Mouse (Mus musculus): ENCODE measurements around the gene Ccdc125. TPM values are rescaled to one million over a fixed set of nuclear protein-coding genes. Genes with fewer than 3 reads are reported as not detected.

Ccdc125 gene
- total and polyA plus RNA-seq, 2 experiments from 2014 or later = 0.86 to 1.8 TPM

DNA sequence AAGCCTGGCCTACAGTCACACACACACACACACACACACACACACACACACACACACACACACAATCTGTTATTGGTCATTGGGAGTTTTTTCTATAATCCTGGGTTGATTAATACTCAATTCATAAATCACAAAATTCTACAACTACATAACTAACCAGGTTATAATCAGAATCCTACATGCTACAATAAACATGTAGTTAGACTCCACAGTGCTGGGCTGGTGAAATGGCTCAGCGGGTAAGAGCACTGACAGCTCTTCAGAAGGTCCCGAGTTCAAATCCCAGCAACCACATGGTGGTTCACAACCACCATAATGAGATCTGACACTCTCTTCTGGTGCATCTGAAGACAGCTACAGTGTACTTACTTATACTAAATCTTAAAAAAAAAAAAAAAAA, 63.2 kb downstream of the Ccdc125 start:
- Histone ChIP-seq H3K4me1 (ENCODE audit: insufficient read depth, low read length) (peaks cover 6% of the 10 kb centered on the region; the same call in 1 of the 2 replicates), H3K9ac (replicated peaks; ENCODE audit: low read length, poor library complexity, severe bottlenecking) (no peak overlapping the region), H3K36me3 (ENCODE audit: insufficient read depth, low read length) (peaks cover 7% of the 10 kb centered on the region; the same call in 1 of the 2 replicates), H3K4me2 (ENCODE audit: low read depth, low read length, poor library complexity, severe bottlenecking) (no peak overlapping the region), H3K9me3 (ENCODE audit: low read length) (no peaks in the 10 kb centered on the region), H3K27ac (ENCODE audit: low read depth, low read length) (no peak overlapping the region), H3K27me3 (ENCODE audit: insufficient read depth, low read length) (no peaks in the 10 kb centered on the region), H3K4me3 (ENCODE audit: low read depth, low read length) (no peak overlapping the region)
- ATAC-seq (ENCODE audit: low FRiP score) (no peak), DNase-seq (ENCODE audit: low spot score) (no peak)
- no peak for TF ChIP-seq CTCF (IDR thresholded peaks at IDR 0.05)
- 98% methylated on average over 2 of the region's 2 CpGs for WGBS

DNA sequence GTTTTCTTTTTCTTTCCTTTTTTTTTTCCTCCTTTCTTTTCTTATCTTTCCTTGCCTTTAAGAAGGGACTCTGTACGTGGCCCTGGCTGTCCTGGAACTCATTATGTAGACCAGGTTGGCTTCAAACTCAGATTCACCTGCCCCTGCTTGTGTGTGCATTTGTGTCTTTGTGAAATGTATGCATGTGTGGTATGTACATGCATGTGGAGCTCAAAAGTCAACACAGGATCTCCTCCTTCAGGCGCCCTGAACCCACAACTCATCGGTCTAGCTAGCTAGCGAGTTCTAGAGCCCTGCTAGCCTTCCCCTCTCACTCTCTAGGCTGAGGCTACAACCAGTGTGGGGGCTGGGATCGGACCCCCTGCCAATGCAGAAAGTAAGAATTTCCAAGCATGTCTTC, 73.3 kb downstream of the Ccdc125 start:
- WGBS = 92% methylated on average over 5 of the region's 5 CpGs
- no peak overlapping the region for H3K4me3 ChIP-seq (ENCODE audit: low read depth, low read length)
- no peaks in the 10 kb centered on the region; the same call in 1 of the 2 replicates for H3K36me3 ChIP-seq (ENCODE audit: insufficient read depth, low read length)
- H3K4me1 ChIP-seq (ENCODE audit: insufficient read depth, low read length) = peaks cover 4% of the 10 kb centered on the region; the same call in 1 of the 2 replicates
- no peak for TF ChIP-seq CTCF (IDR thresholded peaks at IDR 0.05)
- no peaks in the 10 kb centered on the region for H3K9me3 ChIP-seq (ENCODE audit: low read length)
- no peak overlapping the region for H3K27ac ChIP-seq (ENCODE audit: low read depth, low read length)
- no peak for DNase-seq (ENCODE audit: low spot score)
- H3K9ac ChIP-seq (replicated peaks; ENCODE audit: low read length, poor library complexity, severe bottlenecking) = no peak overlapping the region
- H3K4me2 ChIP-seq (ENCODE audit: low read depth, low read length, poor library complexity, severe bottlenecking) = no peak overlapping the region
- H3K27me3 ChIP-seq (ENCODE audit: insufficient read depth, low read length) = no peaks in the 10 kb centered on the region
- ATAC-seq (ENCODE audit: low FRiP score) = no peak

DNA sequence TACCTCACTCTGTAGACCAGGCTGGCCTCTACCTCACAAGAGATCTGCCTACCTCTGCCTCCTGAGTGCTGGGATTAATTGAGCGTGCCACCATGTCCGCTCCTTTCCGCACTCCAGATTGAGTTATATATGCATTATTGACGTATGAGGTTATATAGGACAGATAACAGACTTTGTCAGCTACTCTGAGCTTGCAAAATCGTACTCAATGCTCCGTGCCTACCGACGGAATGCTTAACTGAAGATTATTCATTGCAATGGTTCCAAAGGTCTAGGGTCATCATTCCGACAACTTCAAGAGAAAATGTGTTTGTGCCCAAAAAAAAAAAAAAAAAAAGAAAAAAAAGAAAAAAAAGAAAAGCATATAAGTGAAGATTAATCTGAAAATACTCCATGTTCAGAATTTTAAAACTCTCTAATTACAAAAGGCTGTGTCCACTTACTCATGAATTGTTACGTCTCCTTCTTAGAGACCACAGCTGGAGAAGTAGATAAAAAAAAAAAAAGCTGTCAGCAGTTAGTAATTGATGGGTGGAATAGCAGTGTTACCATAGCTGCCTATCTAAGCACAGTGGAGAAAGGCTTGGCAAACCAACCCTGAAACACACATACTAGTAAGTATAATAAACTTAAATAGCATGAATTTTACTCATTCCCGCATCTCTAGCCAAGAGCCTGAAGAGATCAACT, 74.0 kb downstream of the Ccdc125 start:
- peak overlapping the region; percentile 77 for H3K9ac ChIP-seq (replicated peaks; ENCODE audit: low read length, poor library complexity, severe bottlenecking)
- TF ChIP-seq CTCF (IDR thresholded peaks at IDR 0.05) = no peak
- peak overlapping the region; percentile 59 for H3K4me2 ChIP-seq (ENCODE audit: low read depth, low read length, poor library complexity, severe bottlenecking)
- H3K36me3 ChIP-seq (ENCODE audit: insufficient read depth, low read length) = no peaks in the 10 kb centered on the region
- DNase-seq (ENCODE audit: low spot score) (no peak), ATAC-seq (ENCODE audit: low FRiP score) (peak; percentile 38)
- H3K4me1 ChIP-seq (ENCODE audit: insufficient read depth, low read length) = peaks cover 4% of the 10 kb centered on the region; the same call in 1 of the 2 replicates
- H3K27ac ChIP-seq (ENCODE audit: low read depth, low read length) = peak overlapping the region; percentile 94
- no peaks in the 10 kb centered on the region for H3K27me3 ChIP-seq (ENCODE audit: insufficient read depth, low read length)
- WGBS = 65% methylated on average over 11 of the region's 11 CpGs
- H3K9me3 ChIP-seq (ENCODE audit: low read length) = no peaks in the 10 kb centered on the region
- H3K4me3 ChIP-seq (ENCODE audit: low read depth, low read length) = peak overlapping the region; percentile 62

DNA sequence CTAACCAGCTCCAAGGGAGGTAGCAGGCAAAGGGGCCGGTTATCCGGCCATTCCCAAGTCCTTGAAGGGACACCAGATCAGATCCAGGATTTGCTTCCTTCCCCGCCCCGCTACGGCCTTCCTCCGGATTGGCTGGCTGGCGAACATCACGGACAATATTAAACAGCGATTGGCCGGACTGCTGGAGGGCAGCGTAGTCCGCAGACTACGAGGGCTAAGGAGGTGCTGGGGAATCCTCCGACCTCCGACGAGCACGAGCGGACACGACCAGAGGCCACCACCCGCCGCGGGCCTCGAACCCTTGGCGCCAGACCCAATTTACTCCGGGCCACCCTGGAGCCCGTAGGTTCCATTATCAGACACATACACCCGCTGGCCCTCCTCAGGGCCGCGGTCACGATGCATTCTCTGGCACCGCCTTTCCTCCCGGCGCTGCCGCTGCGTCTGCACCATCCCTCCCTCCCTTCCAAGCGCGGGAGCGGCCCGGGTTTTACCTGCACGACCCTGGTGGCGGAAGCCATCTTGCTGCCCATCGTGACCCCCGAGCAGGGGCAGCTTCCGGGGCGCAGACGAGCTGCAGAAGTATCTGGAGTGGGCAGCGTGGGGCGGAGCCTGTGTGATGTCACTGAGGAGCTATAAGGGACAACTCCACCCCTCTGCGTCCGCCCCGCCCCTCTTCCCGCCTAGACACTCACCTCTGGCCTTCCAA, 74.7 kb downstream of the Ccdc125 start, which contains the start of gene Mrps36:
TSS of gene Mrps36 (minus strand) at position 624 of the 709 bp plus-strand sequence.
- Histone ChIP-seq H3K27me3 (ENCODE audit: insufficient read depth, low read length) (no peaks in the 10 kb centered on the region), H3K9ac (replicated peaks; ENCODE audit: low read length, poor library complexity, severe bottlenecking) (peak within 1 kb of the TSS; percentile 77), H3K27ac (ENCODE audit: low read depth, low read length) (peak within 1 kb of the TSS; percentile 94), H3K36me3 (ENCODE audit: insufficient read depth, low read length) (no peaks in the 10 kb centered on the region), H3K4me2 (ENCODE audit: low read depth, low read length, poor library complexity, severe bottlenecking) (peak within 1 kb of the TSS; percentile 59), H3K9me3 (ENCODE audit: low read length) (no peaks in the 10 kb centered on the region), H3K4me1 (ENCODE audit: insufficient read depth, low read length) (peaks cover 4% of the 10 kb centered on the region; the same call in 1 of the 2 replicates), H3K4me3 (ENCODE audit: low read depth, low read length) (peak within 1 kb of the TSS; percentile 62)
- ATAC-seq (ENCODE audit: low FRiP score) (peak; percentile 97), DNase-seq (ENCODE audit: low spot score) (peak; percentile 95)
- WGBS = under 1% methylated on average over 52 of the region's 52 CpGs
- TF ChIP-seq CTCF (IDR thresholded peaks at IDR 0.05) = peak; percentile 20; the same call in 1 of the 2 replicates

DNA sequence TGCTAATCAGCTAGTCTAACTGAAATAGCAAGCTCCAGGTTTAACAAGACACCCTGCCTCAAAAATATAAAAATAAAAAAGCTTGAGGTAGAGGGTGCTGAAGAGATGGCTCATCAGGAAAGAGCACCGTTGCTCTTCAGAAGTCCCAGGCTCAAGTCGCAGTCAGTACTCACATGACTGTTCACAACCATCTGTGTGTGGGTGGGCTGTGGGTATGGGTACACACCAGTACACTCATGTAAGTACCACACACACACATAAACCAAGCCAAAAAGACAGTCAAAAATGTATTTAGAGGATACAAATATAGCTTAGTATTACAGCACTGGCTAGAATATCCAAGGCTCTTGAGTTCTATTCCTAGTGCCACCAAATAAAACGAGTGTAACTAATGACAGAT, 76.6 kb downstream of the Ccdc125 start:
- Histone ChIP-seq H3K27me3 (ENCODE audit: insufficient read depth, low read length) (no peaks in the 10 kb centered on the region), H3K9ac (replicated peaks; ENCODE audit: low read length, poor library complexity, severe bottlenecking) (no peak overlapping the region), H3K36me3 (ENCODE audit: insufficient read depth, low read length) (no peaks in the 10 kb centered on the region), H3K9me3 (ENCODE audit: low read length) (no peaks in the 10 kb centered on the region), H3K4me1 (ENCODE audit: insufficient read depth, low read length) (peaks cover 4% of the 10 kb centered on the region; the same call in 1 of the 2 replicates), H3K4me2 (ENCODE audit: low read depth, low read length, poor library complexity, severe bottlenecking) (no peak overlapping the region), H3K27ac (ENCODE audit: low read depth, low read length) (no peak overlapping the region), H3K4me3 (ENCODE audit: low read depth, low read length) (no peak overlapping the region)
- WGBS = 90% methylated on average over 3 of the region's 3 CpGs
- no peak for TF ChIP-seq CTCF (IDR thresholded peaks at IDR 0.05)
- DNase-seq (ENCODE audit: low spot score) (no peak), ATAC-seq (ENCODE audit: low FRiP score) (no peak)

Other genes with a start within 250 kb of the Ccdc125 start
- gene Naip1, start 216.8 kb upstream of the Ccdc125 start, total RNA-seq (2014; rRNA removed) = not detected in 2 replicates
- 0.06 TPM in 2 replicates for gene Naip1, start 216.8 kb upstream of the Ccdc125 start, polyA plus RNA-seq (2015; fragmentation: Nextera tagmentation; extraction: Ambion mirVana)
- gene Gtf2h2, start 177.1 kb upstream of the Ccdc125 start, total RNA-seq (2014; rRNA removed) = 25.0 and 28.2 TPM in 2 replicates
- gene Gtf2h2, start 177.1 kb upstream of the Ccdc125 start, polyA plus RNA-seq (2015; fragmentation: Nextera tagmentation; extraction: Ambion mirVana) = 58.5 and 58.9 TPM in 2 replicates
- gene Ocln, start 117.0 kb upstream of the Ccdc125 start, total RNA-seq (2014; rRNA removed) = 12.4 and 12.7 TPM in 2 replicates
- gene Ocln, start 117.0 kb upstream of the Ccdc125 start, polyA plus RNA-seq (2015; fragmentation: Nextera tagmentation; extraction: Ambion mirVana) = 9.0 and 9.7 TPM in 2 replicates
- 1.4 and 3.4 TPM in 2 replicates for gene Marveld2, start 52.7 kb upstream of the Ccdc125 start, total RNA-seq (2014; rRNA removed)
- gene Marveld2, start 52.7 kb upstream of the Ccdc125 start, polyA plus RNA-seq (2015; fragmentation: Nextera tagmentation; extraction: Ambion mirVana) = 2.1 and 2.3 TPM in 2 replicates
- gene Ak6, start 18.7 kb upstream of the Ccdc125 start, total RNA-seq (2014; rRNA removed) = 136 and 141 TPM in 2 replicates
- gene Ak6, start 18.7 kb upstream of the Ccdc125 start, polyA plus RNA-seq (2015; fragmentation: Nextera tagmentation; extraction: Ambion mirVana) = 317 and 334 TPM in 2 replicates
- gene Rad17, start 18.7 kb upstream of the Ccdc125 start, total RNA-seq (2014; rRNA removed) = 13.5 and 17.7 TPM in 2 replicates
- 12.3 and 14.0 TPM in 2 replicates for gene Rad17, start 18.7 kb upstream of the Ccdc125 start, polyA plus RNA-seq (2015; fragmentation: Nextera tagmentation; extraction: Ambion mirVana)
- gene Taf9, start 18.1 kb upstream of the Ccdc125 start, total RNA-seq (2014; rRNA removed) = 41.5 and 58.3 TPM in 2 replicates
- gene Taf9, start 18.1 kb upstream of the Ccdc125 start, polyA plus RNA-seq (2015; fragmentation: Nextera tagmentation; extraction: Ambion mirVana) = 45.9 and 51.3 TPM in 2 replicates
- 24.8 and 28.6 TPM in 2 replicates for gene Cdk7, start 61.2 kb downstream of the Ccdc125 start, total RNA-seq (2014; rRNA removed)
- 30.4 and 32.1 TPM in 2 replicates for gene Cdk7, start 61.2 kb downstream of the Ccdc125 start, polyA plus RNA-seq (2015; fragmentation: Nextera tagmentation; extraction: Ambion mirVana)
- 25.9 and 44.2 TPM in 2 replicates for gene Mrps36, start 74.9 kb downstream of the Ccdc125 start, total RNA-seq (2014; rRNA removed)
- gene Mrps36, start 74.9 kb downstream of the Ccdc125 start, polyA plus RNA-seq (2015; fragmentation: Nextera tagmentation; extraction: Ambion mirVana) = 163 and 165 TPM in 2 replicates
- 0.71 and 2.2 TPM in 2 replicates for gene Cenph, start 106.2 kb downstream of the Ccdc125 start, total RNA-seq (2014; rRNA removed)
- 4.3 and 4.4 TPM in 2 replicates for gene Cenph, start 106.2 kb downstream of the Ccdc125 start, polyA plus RNA-seq (2015; fragmentation: Nextera tagmentation; extraction: Ambion mirVana)
- gene Ccnb1, start 116.9 kb downstream of the Ccdc125 start, total RNA-seq (2014; rRNA removed) = 12.7 and 22.5 TPM in 2 replicates
- 11.5 and 11.7 TPM in 2 replicates for gene Ccnb1, start 116.9 kb downstream of the Ccdc125 start, polyA plus RNA-seq (2015; fragmentation: Nextera tagmentation; extraction: Ambion mirVana)
- 41.7 and 48.6 TPM in 2 replicates for gene Slc30a5, start 163.7 kb downstream of the Ccdc125 start, total RNA-seq (2014; rRNA removed)
- 21.7 and 22.3 TPM in 2 replicates for gene Slc30a5, start 163.7 kb downstream of the Ccdc125 start, polyA plus RNA-seq (2015; fragmentation: Nextera tagmentation; extraction: Ambion mirVana)

Data from midbrain, postnatal 0 days (tissue).